Mouse (Mus musculus): ENCODE measurements around the gene Ptms.

DNA sequence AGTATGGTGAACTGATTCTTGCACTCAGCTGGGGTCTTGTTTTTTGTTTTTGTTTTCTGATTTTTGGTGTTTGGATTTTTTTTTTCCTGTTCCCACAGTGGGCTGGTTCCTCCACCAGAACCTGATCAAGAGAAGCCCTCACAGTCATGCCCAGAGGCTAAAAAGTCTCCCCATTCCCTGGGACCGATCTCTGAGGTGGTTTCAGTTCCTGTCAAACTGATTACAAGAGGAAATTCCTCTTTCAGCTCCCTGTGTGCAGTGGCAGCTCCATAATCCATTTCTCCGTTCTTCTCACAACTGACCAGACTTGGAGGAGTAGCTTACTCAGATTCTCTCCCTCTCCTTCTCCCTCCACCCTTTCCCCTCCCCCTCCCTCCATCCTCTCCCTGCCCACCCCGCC is 45.6 kb downstream of the Ptms start:
- no peak for TF ChIP-seq CTCF (IDR thresholded peaks at IDR 0.05; ENCODE audit: extremely low read depth, insufficient read length, insufficient replicate concordance, low read depth, low read length)
- no peak for TF ChIP-seq POLR2A (IDR thresholded peaks at IDR 0.05; ENCODE audit: low read depth, low read length)

Measured in small intestine, adult 2 months (tissue).